Mouse (Mus musculus) cerebellum, adult 11-12 months (tissue): ENCODE results near the gene Olfr59.

Experiments used
- DNase-seq: peaks from one replicate; pipeline ENCODE4 v3.0.0; 2022

Olfr59 gene

DNA sequence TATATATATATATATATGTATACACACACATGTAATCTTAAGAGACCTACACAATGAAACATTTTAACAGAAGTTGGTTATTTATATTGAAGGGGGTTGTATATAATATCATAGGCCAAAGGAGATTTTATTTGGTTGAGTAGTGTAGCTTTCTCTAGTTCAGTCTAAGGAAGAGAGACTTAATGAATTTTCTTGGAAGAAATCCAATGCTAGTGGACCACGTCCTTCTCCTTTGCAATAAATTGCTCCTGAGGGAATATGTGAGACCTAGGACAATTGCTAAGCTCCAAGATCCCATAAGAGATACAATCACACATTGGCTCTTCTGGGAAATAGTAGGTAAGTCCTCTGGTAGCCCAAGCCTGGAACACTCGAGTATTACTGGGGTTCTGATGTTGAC, at the start of gene Olfr59:
Olfr59 (plus strand) TSS at position 301 of the 400 bp plus-strand sequence.
- DNase-seq: no peak

DNA sequence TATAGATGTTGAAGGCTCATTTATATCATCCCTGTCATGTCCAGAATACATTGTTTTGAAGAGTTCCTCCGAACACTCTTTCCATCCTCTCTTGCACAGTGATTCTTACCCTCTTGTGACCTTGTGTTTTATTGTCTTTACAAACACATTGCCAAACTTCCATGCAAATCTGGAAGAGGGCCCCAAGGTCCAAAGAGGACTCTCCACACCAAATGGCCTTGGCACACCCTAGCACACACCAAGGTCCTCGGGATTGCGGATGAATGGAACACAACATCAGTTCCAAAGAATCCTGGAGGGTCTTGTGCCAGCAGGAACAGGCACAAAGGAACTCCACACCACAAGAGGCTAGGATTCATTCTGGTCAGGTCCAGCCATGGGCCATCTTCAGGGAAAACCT, 42.3 kb upstream of the Olfr59 start:
- no peak for DNase-seq

DNA sequence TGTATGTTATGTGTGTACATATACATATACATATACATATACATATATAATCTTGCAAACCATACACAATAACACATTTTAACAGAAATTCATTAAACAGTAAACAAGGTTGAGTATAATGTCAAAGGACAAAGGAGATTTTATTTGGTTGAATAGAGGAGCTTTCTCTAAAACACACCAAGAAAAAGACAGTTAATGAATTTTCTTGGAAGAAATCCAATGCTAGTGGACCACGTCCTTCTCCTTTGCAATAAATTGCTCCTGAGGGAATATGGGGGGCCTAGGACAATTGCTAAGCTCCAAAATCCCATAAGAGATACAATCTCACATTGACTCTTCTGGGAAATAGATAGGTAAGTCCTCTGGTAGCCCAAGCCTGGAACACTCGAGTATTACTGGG, 24.0 kb upstream of the Olfr59 start, which contains the start of gene Olfr406:
Olfr406 (plus strand) TSS at position 301 of the 400 bp plus-strand sequence.
- DNase-seq: no peak

DNA sequence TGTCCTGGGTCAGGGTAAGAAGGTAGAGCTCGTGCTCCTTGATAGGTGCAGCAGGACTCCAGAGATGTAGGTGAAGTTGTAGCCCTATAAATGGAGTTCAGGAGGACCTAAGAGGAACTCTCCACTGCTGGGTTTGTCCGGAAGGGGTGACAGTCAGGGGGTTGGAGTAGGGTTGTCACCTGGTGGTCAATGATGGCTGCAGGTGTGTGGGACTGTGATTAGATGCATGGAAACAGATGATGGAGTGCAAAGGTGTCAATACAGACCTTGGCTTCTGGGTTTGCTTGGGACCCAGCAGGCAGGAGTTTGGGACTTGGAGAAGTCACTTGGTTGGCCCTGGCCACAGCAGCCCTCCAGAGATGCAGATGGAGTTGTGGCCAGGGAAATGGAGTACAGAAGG, 3.7 kb downstream of the Olfr59 start:
- no peak for DNase-seq

DNA sequence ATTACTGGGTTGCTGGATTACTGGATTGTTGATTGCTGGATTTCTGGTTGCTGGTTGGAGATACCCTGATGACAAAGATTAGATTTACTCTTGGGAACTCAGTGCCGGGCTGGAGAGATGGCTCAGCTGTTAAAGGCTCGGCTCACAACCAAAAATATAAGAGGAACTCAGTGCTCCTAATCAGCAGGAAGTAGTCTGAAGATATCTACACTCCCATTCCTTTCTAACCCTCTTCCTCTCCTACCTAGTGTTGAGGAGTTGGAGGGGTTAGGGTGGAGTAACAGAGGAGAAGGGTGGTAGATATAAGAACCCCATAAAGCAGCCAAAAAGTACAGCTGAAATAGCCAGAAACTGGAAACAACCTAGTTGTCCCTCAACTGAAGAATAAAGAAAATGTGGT, 42.5 kb downstream of the Olfr59 start:
- DNase-seq: no peak

DNA sequence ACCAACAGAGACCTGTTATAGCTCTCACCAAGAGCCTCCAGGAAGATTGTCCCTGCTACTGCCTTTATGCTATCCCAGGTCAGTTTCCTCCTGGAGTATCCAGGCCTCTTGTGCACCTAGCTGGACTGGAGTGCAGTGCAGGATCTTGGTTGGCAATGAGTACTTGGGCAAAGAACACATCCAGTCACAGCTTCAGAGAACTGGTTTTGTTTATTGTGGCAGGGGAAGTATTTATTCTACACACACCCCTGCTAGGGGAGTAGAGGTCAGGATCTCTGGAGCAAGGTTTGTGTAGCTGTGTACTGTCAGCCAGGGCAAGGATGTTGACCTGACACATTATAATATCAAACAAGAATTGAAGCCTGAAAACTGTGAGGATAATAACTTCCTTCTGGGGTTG, 45.2 kb downstream of the Olfr59 start:
- no peak for DNase-seq

DNA sequence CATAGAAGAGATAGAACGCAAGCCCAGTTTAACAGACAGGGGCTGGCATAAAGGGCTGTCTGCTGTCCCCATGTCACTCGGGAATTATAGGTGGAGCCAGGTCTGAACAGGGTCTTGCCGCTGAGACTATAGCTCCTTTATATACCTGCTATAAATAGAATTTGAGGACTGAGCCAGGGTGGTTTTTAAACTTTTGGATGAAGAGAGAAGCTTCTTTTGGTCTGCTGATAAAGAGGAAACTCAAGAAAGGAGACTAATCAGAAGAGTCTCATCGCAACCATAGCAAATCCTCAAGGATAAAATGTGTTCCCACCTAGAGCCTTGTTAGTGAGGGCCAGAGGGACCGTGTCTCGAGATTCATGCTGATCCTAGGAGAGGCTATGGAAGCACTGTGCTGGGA, 54.4 kb downstream of the Olfr59 start, which contains the start of gene Olfr410:
Olfr410 (minus strand) TSS at position 101 of the 400 bp plus-strand sequence.
- no peak for DNase-seq
